Mouse (Mus musculus) Muller cell, postnatal 12 days (primary cell): Measurements from ENCODE around the gene Pik3r4.

Experiments
- DNase-seq: peaks from one replicate; pipeline ENCODE4 v3.0.0-alpha.2; 2015; ENCODE audit errors: inconsistent ontology term

Gene Pik3r4

DNA sequence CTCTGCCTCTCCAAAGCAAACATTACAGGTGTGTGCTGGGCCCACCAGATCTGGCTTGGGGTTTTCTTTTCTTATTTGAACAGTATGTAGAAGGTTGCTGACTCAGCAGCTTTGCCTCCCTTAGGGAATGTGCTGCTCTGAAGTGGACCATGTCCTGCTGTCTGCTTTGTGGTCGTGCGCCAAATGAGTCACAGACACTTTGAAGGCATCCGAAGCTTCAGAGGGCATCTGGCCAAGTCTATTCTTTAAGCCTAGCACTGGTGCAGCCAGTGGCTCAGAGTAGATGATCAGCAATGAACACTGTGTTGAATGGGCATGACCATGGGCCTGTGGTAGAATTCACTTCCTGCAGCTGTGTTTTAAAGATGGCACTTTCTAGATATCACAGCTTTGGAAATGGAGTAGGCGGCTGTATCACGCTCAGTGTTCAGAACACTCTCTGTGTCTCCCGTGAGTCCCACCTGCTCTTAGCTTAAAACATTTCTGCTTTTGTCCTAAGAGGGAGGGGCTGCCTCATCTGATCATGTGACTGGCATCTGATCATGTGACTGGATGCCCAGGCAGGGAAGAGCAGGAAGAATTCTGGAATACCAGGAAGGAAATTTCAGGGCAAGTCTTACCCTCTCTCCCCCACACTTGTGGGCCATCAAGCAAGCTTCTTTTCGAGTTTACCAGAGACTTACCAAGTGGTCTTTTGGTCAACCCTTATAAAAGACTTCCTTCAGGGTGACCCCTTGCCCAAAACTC is 54.2 kb downstream of the Pik3r4 start:
- DNase-seq = peak; percentile 82

DNA sequence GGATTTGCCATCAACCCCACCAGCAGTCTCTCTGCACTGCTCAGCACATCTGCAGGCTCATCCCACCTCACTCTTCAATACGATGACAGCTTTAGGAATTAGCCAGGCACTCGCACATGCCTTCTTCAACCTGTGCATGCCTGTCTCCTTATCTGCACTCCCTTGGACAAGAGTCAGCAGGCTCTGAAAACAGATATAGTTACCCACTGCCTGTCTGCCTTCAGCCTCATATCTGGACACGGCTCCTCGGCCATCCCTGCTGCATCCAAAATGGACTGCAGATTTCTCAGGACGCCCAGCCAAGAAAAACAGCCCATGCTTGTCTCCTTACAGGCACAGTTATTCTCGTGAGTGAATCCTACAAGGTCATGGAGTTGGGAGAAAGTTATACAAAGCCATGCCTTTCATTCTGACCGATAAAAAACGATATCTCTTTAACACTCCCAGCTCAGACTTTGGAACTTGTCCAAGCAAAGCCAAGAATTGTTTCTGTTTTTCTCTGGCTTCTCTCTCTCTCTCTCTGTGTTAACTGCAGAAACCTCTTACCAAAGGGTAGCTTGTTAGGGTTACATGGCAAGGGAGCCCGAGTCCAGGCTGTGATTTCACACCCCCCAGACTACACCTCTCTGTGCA is 55.1 kb downstream of the Pik3r4 start:
- no peak for DNase-seq

DNA sequence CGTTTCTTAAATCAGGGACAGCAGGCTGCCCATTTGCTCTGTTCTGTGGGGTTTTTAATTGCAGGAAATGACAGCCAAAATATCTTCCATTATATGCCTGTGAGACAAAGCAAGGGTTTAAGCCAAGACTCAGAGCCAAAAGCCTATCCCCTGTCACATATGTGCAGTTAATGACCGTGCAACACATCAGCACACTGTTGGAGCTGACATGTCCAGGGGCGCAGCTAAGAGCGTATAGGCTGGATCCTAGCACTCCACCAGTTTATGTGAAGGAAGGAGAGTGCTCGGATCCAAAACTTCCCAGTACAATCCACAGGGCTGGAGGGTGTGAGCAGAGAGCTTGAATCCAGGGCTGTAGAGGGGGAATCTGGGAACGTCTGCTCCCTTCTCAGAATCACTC is 57.9 kb downstream of the Pik3r4 start:
- no peak for DNase-seq

DNA sequence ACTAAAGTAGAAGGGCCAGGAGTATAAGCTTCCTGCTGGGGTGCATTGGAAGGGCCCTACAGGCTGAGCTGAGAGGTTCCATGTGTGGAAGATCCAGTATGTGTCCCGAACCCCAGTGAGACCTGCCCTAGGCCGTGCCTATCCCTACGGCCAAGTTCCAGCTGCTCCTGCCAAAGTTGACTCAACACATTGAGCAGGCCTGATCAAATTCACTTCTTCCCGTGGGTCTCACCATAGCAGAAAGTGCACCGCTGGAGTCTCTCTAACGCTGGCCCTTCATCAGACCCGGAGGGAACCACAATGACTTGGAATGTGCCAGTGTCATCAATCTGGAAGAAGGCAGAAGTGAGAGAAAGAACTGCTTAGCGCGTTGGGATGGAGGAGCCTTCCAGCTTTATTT is 59.2 kb downstream of the Pik3r4 start:
- no peak for DNase-seq

DNA sequence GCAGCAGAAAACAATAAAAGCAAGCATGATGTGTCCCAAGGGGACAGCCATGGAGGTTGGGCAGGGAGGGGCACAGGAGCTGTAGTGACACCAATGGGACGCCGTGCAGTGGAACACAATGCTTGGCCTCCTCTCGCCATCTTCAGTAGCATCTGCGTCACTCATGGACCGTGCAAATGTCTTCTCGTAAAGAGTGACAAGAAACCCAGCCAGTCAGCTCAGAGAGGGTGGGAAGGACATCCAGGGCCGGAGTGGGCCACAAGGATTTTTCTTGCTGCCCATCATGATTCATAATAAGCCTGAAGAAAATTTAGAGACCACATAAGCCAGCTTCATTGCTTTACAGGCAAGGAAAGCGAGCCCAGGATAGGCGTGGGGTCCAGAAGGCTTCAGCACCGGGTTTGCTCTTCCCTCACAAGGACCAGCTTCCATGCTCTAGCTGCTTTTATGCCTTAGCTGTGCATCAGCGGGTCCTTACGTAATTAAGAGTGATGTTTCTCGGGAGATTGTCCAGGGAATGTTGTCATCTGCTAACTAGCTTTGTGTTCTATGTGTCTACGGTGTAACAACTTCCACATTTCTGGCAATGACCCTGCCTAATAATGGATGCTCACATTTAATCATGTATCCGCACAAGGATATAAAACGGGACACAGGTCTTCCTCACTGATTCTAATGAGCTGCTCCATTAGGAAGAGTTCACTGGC is 61.6 kb downstream of the Pik3r4 start:
- DNase-seq = peak; percentile 39

DNA sequence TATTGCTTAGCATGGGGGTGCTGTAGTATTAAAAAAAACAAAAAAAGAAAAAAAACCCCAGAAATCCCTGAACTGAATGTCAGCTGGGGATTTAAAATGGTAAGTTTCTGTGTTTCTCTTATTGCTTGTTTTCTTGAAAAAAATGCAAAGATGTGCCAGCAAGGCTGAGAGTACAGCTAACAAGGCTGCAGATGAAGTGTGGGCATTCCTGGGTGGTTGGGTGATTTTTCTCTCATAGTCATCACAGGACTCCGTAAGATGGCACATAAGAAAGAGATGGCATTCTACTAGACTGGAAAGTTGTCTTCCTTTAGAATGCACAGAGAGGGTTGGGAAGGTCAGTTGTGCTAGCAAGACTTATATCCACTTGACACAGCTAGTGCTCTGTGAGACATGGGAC is 62.2 kb downstream of the Pik3r4 start:
- DNase-seq = peak; percentile 3

DNA sequence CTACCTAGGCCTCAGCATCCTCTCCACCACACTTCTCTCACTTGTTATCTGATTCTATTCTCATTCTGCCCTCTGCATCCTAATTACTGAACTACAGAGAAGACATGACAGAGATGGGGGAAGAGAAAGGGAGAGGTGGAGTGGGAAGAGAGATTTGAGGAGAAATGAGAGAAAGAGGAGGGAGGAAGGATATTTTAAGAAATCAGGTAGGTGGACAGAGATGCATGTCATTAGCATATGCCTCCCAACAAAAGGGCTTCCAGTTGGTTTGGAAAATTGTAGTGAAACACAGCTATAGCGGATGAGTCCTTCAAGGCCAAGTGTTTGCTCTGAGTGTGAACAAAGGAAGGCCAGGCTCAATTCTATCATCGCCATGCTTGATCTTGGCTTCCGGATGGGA is 69.3 kb downstream of the Pik3r4 start:
- DNase-seq = no peak

DNA sequence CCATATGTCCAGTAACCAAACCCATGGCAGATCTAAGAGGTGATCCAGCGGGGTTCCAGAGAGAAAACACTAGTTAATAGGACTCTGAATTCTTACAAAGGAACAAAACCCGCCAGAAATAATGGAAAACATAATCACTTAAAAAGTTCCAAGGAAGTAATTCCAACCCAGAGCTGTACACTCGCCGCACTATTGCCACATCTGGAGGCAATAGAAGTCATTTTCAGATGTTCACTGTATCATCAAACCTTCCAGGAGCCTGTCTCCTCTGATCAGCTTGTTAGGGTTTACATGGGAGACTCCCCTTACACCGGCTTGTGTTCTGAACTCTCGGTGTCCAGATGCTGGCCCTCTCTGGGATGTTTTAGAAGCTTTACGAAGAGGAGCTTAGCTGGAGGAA is 76.6 kb downstream of the Pik3r4 start:
- no peak for DNase-seq

DNA sequence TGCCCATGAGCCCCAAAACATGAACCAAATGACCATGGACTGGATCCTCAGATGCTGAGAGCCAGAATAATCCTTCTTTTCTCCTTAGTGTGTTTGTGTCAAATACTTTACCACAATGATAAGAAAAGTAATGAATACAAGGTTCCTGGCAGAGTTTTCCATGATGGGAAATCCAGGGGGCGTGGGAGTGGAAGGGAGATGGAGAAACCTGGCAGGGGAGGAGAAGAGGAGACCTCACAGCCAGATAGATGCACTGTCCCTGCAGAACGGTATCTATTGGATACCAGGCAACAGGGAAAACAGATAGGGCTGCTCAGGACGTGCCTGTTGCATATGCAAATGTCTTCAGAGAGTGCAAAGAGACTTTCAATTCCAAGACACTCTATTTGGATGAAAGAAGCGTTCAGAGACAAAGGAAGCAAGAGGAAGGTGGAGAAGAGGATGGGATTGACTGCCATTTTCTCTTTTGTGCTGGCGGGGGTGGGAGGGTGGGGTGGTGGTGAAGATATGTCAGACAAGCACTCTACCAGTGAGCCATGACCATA is 77.1 kb downstream of the Pik3r4 start:
- no peak for DNase-seq

DNA sequence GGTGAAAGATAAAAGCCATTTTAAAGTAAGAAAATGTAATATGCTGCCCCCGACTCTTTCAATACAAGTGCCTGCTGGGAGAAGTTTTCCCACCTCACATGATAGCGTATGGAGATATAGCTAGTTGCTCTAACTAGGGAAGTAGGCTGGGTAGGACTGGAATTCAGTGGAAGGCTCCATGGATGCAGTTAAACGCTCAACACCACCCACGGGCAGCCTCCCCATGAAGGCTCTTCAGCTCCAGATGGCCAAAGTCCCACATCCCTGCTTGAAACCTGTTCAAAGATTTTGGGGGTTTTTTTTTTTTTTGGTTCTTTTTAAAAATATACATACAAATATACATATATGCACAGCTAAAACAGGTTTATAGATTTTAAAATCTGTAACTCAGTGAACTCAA is 77.7 kb downstream of the Pik3r4 start:
- no peak for DNase-seq

DNA sequence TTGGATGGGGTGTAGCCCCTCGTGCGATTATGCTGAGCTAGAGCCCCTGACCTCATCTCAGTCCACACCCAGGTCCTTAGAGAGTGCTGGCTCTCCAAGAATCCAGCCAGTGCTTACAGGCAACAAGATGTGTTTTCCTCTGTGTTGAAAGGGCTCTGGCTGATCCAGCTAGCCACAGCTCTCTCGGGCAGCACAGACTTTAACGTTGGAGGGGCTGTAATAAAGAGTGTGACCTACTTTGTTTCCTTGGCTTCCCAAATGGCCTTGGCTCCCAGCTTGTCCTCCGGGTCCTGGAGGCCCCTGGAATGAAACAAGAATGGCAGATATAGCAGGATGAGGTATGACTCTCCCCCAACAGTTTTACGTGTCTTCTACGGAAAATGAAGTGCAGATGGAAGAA is 89.2 kb downstream of the Pik3r4 start:
- no peak for DNase-seq

DNA sequence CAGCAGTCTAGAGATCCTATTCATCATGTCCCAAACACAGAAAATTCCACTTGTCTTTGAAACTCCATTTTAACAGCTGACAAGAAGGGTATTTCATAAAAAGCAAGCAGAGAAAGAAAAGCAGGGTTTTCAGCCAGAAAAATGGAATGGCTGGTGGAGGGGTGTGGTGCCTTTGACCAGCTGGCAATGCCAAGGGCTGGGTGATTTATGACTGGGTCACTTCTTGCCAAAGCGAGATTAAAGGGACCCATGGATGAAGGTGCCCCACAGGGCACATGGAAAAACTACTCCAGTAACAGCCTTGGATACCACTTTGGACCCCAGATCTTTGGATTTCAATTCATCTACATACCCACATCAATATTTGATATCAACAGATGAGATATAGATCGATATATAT is 91.9 kb downstream of the Pik3r4 start:
- DNase-seq = no peak

DNA sequence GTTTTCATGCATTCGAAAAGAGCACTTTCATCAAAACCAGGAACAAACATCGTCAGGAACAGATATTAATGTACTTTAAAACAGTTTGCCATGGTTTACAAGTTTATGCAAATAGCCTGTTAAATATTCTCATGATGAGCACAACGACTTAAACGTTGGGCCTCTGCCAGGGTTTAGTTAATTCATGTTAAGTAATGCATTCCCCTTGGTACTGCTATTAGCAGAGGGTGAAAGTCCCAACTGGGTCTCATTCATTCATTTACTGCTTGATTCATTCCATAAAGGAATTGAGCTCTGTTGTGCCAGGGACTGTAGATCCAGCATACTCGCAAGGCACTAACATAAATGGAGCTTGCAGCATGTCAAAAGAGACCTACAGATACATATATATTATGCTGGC is 92.4 kb downstream of the Pik3r4 start:
- DNase-seq = no peak
